Mouse (Mus musculus): ENCODE results near the gene Mrpl2.

Gene Mrpl2

GRCm38 (mm10) chr17:46627409-46627808 is 18.6 kb upstream of the Mrpl2 start:
- DNase-seq (ENCODE audit: low read depth, low spot score): no peak

GRCm38 (mm10) chr17:46628471-46628790 is 17.6 kb upstream of the Mrpl2 start:
- no peak for DNase-seq (ENCODE audit: low read depth, low spot score)

- no peak for DNase-seq (ENCODE audit: low read depth, low spot score)
Observed at GRCm38 (mm10) chr17:46628791-46629684, 17.0 kb upstream of the Mrpl2 start, which contains the start of gene Ptk7. Gene Ptk7 (minus strand): TSS chr17:46629504.

- no peak for DNase-seq (ENCODE audit: low read depth, low spot score)
Observed at GRCm38 (mm10) chr17:46629685-46630441, 16.2 kb upstream of the Mrpl2 start.

- no peak for DNase-seq (ENCODE audit: low read depth, low spot score)
Observed at GRCm38 (mm10) chr17:46636831-46637523, 9.1 kb upstream of the Mrpl2 start.

- DNase-seq (ENCODE audit: low read depth, low spot score): no peak
Observed at GRCm38 (mm10) chr17:46639929-46640328, 6.1 kb upstream of the Mrpl2 start.

- no peak for DNase-seq (ENCODE audit: low read depth, low spot score)
Observed at GRCm38 (mm10) chr17:46642060-46642459, 4.0 kb upstream of the Mrpl2 start.

- no peak for DNase-seq (ENCODE audit: low read depth, low spot score)
Observed at GRCm38 (mm10) chr17:46644152-46644805, 1.8 kb upstream of the Mrpl2 start.

GRCm38 (mm10) chr17:46644916-46645475 is 1.0 kb upstream of the Mrpl2 start:
- no peak for DNase-seq (ENCODE audit: low read depth, low spot score)

GRCm38 (mm10) chr17:46646322-46646662 is 263 bp downstream of the Mrpl2 start:
- DNase-seq (ENCODE audit: low read depth, low spot score): no peak

GRCm38 (mm10) chr17:46647279-46647678 is 1.2 kb downstream of the Mrpl2 start:
- no peak for DNase-seq (ENCODE audit: low read depth, low spot score)

- no peak for DNase-seq (ENCODE audit: low read depth, low spot score)
Observed at GRCm38 (mm10) chr17:46648436-46648835, 2.4 kb downstream of the Mrpl2 start.

GRCm38 (mm10) chr17:46649811-46650210 is 3.8 kb downstream of the Mrpl2 start:
- no peak for DNase-seq (ENCODE audit: low read depth, low spot score)

GRCm38 (mm10) chr17:46650232-46651031 is 4.4 kb downstream of the Mrpl2 start, which contains the start of gene Cul7:
Gene Cul7 (plus strand): TSS chr17:46650337.
- peak; percentile 39 for DNase-seq (ENCODE audit: low read depth, low spot score)

GRCm38 (mm10) chr17:46651292-46651691 is 5.3 kb downstream of the Mrpl2 start:
- no peak for DNase-seq (ENCODE audit: low read depth, low spot score)

GRCm38 (mm10) chr17:46651755-46652547 is 5.9 kb downstream of the Mrpl2 start:
- DNase-seq (ENCODE audit: low read depth, low spot score): no peak

- DNase-seq (ENCODE audit: low read depth, low spot score): no peak
Observed at GRCm38 (mm10) chr17:46656054-46656453, 10.0 kb downstream of the Mrpl2 start.

GRCm38 (mm10) chr17:46661351-46661750 is 15.3 kb downstream of the Mrpl2 start:
- DNase-seq (ENCODE audit: low read depth, low spot score): no peak

- no peak for DNase-seq (ENCODE audit: low read depth, low spot score)
Observed at GRCm38 (mm10) chr17:46661981-46662380, 16.0 kb downstream of the Mrpl2 start.

- DNase-seq (ENCODE audit: low read depth, low spot score): no peak
Observed at GRCm38 (mm10) chr17:46662730-46663129, 16.7 kb downstream of the Mrpl2 start.
